Mouse (Mus musculus) thymus, adult 2 months (tissue): ENCODE measurements at regions not wholly inside any gene's neighbourhood (a gene's known extent, or its start where the extent isn't known, plus 50 kb on each side); places are given as distances from the start of the nearest gene placed in this dataset.

Experiments
- CTCF ChIP-seq: fragments of 200-500 bp; IDR thresholded peaks from 2 replicates; pipeline ENCODE4 v1.5.1; 2012; ENCODE audit warnings: mild to moderate bottlenecking, control low read depth, low read length, moderate library complexity, borderline replicate concordance; ENCODE audit not compliant: control insufficient read depth, poor library complexity, insufficient read depth; ENCODE audit errors: extremely low read depth
- POLR2A ChIP-seq: fragments of 200-500 bp; IDR thresholded peaks from 2 replicates; pipeline ENCODE4 v1.6.1; 2012; ENCODE audit warnings: mild to moderate bottlenecking, low read length, control low read depth, moderate library complexity; ENCODE audit not compliant: control insufficient read depth, poor library complexity, insufficient read depth; ENCODE audit errors: extremely low read depth

- TF ChIP-seq CTCF (no peak), POLR2A (no peak)
These were observed 493.3 kb upstream of the Id2 start for GRCm38 (mm10) chr12:25590262-25590661.
